Mouse (Mus musculus) bone marrow, adult 2 months (tissue): Measurements from ENCODE around the gene Ccdc185. TPM values are rescaled to one million over a fixed set of nuclear protein-coding genes. Genes with fewer than 3 reads are reported as not detected.

ENCODE experiments used
- H3K27ac ChIP-seq: fragments of 200-500 bp; 2 replicates; pipeline ENCODE4 v1.5.1; 2012; ENCODE audit warnings: low read depth, mild to moderate bottlenecking, control low read depth, inconsistent platforms, low read length; ENCODE audit not compliant: control insufficient read depth, poor library complexity, insufficient read depth
- H3K4me1 ChIP-seq: fragments of 200-500 bp; 2 replicates; pipeline ENCODE4 v1.6.1; 2011; ENCODE audit warnings: low read length; ENCODE audit not compliant: control insufficient read depth, insufficient read depth
- H3K4me3 ChIP-seq: fragments of 200-500 bp; replicated peaks from 2 replicates; pipeline ENCODE3; 2011; ENCODE audit warnings: mild to moderate bottlenecking, low read depth, low read length, control low read depth; ENCODE audit not compliant: control insufficient read depth
- CTCF ChIP-seq: fragments of 200-500 bp; IDR thresholded peaks from 2 replicates; pipeline ENCODE4 v1.5.1; 2011; ENCODE audit warnings: low read length, control low read depth; ENCODE audit not compliant: control insufficient read depth, insufficient read depth
- POLR2A ChIP-seq: fragments of 200-500 bp; IDR thresholded peaks from 2 replicates; pipeline ENCODE4 v1.6.1; 2011; ENCODE audit warnings: low read depth, mild to moderate bottlenecking, control low read depth, low read length, borderline replicate concordance; ENCODE audit not compliant: control insufficient read depth
- WGBS: fragments of 180-500 bp; shearing (Covaris S2); methylation state at CpG from one replicate; pipeline ENCODE4 v1.1.7; 2018; 5-methylcytosine and 5-hydroxymethylcytosine counted together
- polyA plus RNA-seq: library from polyadenylated mRNA; stranded (reverse); fragments of >200 nt; gene quantifications from 2 replicates; pipeline ENCODE4 v1.2.4, GENCODE M21; 2011; ENCODE audit warnings: low replicate concordance; ENCODE audit not compliant: missing spikeins, insufficient read depth, insufficient read length

Ccdc185 gene
- not detected in 2 replicates for polyA plus RNA-seq

GRCm38 (mm10) chr1:182749080-182749479 lies at the start of gene Ccdc185:
Gene Ccdc185 (minus strand): TSS chr1:182749180.
- 88% methylated on average over 9 of the region's 9 CpGs for WGBS
- Histone ChIP-seq H3K4me3 (no peak within 1 kb of the TSS), H3K4me1 (no peaks in the 10 kb centered on the region), H3K27ac (no peak within 1 kb of the TSS)
- TF ChIP-seq POLR2A: no peak

- H3K27ac ChIP-seq: no peak overlapping the region
- 87% methylated on average over 14 of the region's 14 CpGs for WGBS
- TF ChIP-seq CTCF: no peak
- no peak for TF ChIP-seq POLR2A
- H3K4me1 ChIP-seq: peaks cover 2% of the 10 kb centered on the region
- H3K4me3 ChIP-seq: no peak overlapping the region
Measured at GRCm38 (mm10) chr1:182797048-182797447, 48.1 kb upstream of the Ccdc185 start.

DNA sequence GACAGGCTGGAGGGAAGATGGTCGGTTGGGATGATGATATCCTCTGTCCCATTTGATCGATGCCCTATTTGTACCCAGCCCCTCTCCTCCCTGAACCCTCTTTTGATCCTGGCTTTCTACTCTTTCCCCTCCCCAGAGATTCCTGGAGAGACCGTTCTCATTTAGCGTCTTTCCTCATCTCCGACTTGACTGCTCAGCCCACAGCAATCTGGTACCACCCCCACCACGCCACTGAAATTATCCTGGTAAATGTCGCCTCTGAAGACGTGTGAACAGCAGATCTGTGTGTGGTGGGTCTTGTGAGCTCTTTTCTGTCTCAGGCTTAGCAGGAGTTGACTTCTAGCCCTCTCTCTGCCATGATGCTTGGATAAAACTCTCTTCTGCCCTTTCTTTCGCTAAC lies 45.6 kb upstream of the Ccdc185 start:
- no peak overlapping the region for H3K27ac ChIP-seq
- H3K4me1 ChIP-seq: no peaks in the 10 kb centered on the region; the same call in 1 of the 2 replicates
- no peak overlapping the region for H3K4me3 ChIP-seq
- TF ChIP-seq POLR2A (no peak), CTCF (no peak)
- 88% methylated on average over 9 of the region's 9 CpGs for WGBS

GRCm38 (mm10) chr1:182794221-182794620 lies 45.2 kb upstream of the Ccdc185 start:
- WGBS: 81% methylated on average over 10 of the region's 10 CpGs
- Histone ChIP-seq H3K4me1 (no peaks in the 10 kb centered on the region; the same call in 1 of the 2 replicates), H3K27ac (no peak overlapping the region), H3K4me3 (no peak overlapping the region)
- no peak for TF ChIP-seq POLR2A
- no peak for TF ChIP-seq CTCF

DNA sequence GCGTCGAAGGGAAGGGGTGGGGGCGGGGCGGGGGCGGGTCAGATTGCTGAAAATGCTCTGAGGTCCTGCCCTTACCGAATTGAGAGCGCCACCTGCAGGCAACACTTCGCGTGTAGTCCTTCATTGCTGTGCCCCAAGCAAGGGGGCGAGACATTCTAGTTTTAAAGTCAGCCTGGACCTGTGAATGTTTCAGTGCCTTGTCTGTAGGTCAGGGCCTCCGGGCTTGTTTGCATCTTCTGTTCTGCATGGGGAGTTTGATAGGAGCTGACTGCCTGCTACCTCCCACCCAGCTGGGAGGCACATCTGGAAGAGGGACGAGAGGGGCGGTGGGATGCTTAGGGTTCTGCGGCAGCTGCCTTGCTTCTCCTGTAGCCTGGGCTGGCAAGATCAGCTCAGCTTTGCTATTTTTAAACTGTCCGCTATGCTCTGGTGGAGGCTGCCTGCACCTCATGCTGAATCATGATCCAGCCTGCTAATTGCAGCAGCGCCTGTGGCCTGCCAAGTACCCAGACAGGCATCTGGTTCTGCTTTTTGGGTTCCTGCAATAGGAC lies 43.6 kb upstream of the Ccdc185 start:
- TF ChIP-seq CTCF: peak; percentile 45
- no peak for TF ChIP-seq POLR2A
- 2% methylated on average over 16 of the region's 16 CpGs for WGBS
- no peak overlapping the region for H3K4me3 ChIP-seq
- peak overlapping the region; percentile 70 for H3K27ac ChIP-seq
- H3K4me1 ChIP-seq: no peaks in the 10 kb centered on the region; the same call in 1 of the 2 replicates

GRCm38 (mm10) chr1:182788896-182789295 lies 39.9 kb upstream of the Ccdc185 start:
- TF ChIP-seq CTCF (no peak), POLR2A (no peak)

DNA sequence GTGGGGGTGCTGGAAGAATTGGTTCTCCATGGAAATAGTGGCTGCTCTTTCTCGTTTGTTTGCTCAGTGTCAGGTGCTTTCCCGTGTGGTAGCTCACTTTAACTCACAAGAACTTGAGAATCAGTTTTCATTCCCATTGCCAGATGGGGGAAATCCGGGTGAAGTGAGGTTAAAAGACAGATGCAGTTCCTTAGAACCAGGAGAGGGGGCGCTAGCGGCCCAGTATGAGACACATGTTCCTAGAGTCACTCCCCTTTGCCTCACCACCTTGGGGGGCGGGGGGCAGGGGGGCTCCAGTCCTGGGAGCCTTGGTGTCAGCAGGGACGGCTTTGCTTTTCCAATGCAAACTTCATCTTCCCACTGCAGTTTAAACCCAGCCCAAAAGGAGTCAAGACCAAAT lies 38.0 kb upstream of the Ccdc185 start:
- H3K27ac ChIP-seq: no peak overlapping the region
- TF ChIP-seq POLR2A (no peak), CTCF (peak; percentile 18; the same call in 1 of the 2 replicates)
- WGBS: 42% methylated on average over 7 of the region's 7 CpGs
- no peak overlapping the region for H3K4me3 ChIP-seq
- no peaks in the 10 kb centered on the region for H3K4me1 ChIP-seq

More at GRCm38 (mm10) chr1:182788896-182789295, 39.9 kb upstream of the Ccdc185 start:
- H3K4me1 ChIP-seq: no peaks in the 10 kb centered on the region; the same call in 1 of the 2 replicates
- 73% methylated on average over 6 of the region's 6 CpGs for WGBS
- no peak overlapping the region for H3K27ac ChIP-seq
- H3K4me3 ChIP-seq: no peak overlapping the region

DNA sequence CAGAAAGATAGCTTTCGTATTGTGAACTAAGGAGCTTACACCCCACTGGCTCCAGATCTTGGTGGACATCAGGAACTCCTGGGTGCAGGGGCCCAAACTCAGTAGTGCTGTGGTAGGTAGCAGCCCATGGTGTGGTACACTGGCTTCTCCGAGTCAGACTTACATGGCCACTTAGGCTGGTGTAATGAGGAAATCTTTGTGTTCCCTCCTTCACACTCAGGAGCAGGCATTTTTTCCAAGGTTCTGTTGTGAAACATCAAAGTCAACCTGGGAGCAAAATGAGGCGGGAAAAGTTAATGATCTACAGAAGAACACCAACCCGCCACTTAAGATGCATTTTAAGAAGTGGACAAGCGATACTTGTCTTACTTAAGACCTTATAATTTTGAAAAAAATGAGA lies 36.5 kb upstream of the Ccdc185 start:
- Histone ChIP-seq H3K4me1 (no peaks in the 10 kb centered on the region), H3K27ac (no peak overlapping the region), H3K4me3 (no peak overlapping the region)
- TF ChIP-seq CTCF: no peak
- TF ChIP-seq POLR2A: no peak
- 76% methylated on average over 5 of the region's 5 CpGs for WGBS

DNA sequence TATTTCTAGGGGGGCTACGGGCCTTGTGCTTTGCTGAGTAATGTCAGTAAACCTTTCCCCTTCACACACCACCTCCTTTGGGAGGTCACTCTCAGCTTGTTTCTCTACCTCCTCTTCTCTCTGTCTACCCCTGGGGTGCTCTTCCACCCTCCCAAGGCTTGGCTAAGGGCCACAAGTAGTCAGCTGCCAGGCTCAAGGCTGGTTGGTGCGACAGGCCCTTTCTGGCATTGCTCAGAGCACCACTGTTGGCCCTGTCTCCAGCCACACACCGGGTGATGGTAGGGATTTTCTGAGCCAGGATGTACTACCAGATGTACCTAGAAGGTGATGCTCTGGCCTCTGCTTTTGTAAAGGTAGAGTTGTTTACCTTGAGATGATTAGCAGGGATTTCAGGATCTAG lies 35.8 kb upstream of the Ccdc185 start:
- no peaks in the 10 kb centered on the region for H3K4me1 ChIP-seq
- H3K27ac ChIP-seq: no peak overlapping the region
- WGBS: 78% methylated on average over 3 of the region's 3 CpGs
- H3K4me3 ChIP-seq: no peak overlapping the region
- TF ChIP-seq CTCF (no peak), POLR2A (no peak)
